Mouse (Mus musculus) CH12.LX (cell line): ENCODE results near the gene Trim31.

Experiments
- BHLHE40 ChIP-seq: IDR thresholded peaks from 2 replicates; pipeline ENCODE4 v1.6.1; 2011; ENCODE audit warnings: mild to moderate bottlenecking, low read depth, low read length, improper control_type of control experiment
- CTCF ChIP-seq, 2 experiments: IDR thresholded peaks in 1 of 2; conservative IDR thresholded peaks in 1 of 2; 2 replicates each; pipeline ENCODE4 v1.5.1; 2011 to 2012; ENCODE audit warnings: low read depth in 2 of 2, low read length in 2 of 2, improper control_type of control experiment in 1 of 2, inconsistent platforms in 1 of 2, mild to moderate bottlenecking in 1 of 2, moderate library complexity in 1 of 2
- ELF1 ChIP-seq: IDR thresholded peaks from 2 replicates; pipeline ENCODE4 v1.6.1; 2014; ENCODE audit warnings: low read depth, mild to moderate bottlenecking, inconsistent platforms, low read length, improper control_type of control experiment
- ETS1 ChIP-seq: conservative IDR thresholded peaks from 2 replicates; pipeline ENCODE4 v1.6.1; 2012; ENCODE audit warnings: low read depth, mild to moderate bottlenecking, inconsistent platforms, low read length, improper control_type of control experiment, moderate library complexity
- GABPA ChIP-seq: IDR thresholded peaks from 2 replicates; pipeline ENCODE4 v1.6.1; 2012; ENCODE audit warnings: low read depth, low read length, improper control_type of control experiment, inconsistent platforms; ENCODE audit not compliant: insufficient replicate concordance
- POLR2A ChIP-seq: IDR thresholded peaks from 2 replicates; pipeline ENCODE4 v1.6.1; 2011; ENCODE audit warnings: low read depth, mild to moderate bottlenecking, improper control_type of control experiment, low read length
- TCF12 ChIP-seq: IDR thresholded peaks from 2 replicates; pipeline ENCODE4 v1.6.1; 2014; ENCODE audit warnings: low read depth, mild to moderate bottlenecking, inconsistent platforms, low read length, improper control_type of control experiment
- USF2 ChIP-seq: conservative IDR thresholded peaks from 2 replicates; pipeline ENCODE4 v1.6.1; 2011; ENCODE audit warnings: low read depth, low read length, improper control_type of control experiment
- ZKSCAN1 ChIP-seq: IDR thresholded peaks from 2 replicates; pipeline ENCODE4 v1.6.1; 2012; ENCODE audit warnings: low read depth, inconsistent platforms, low read length, improper control_type of control experiment, borderline replicate concordance

DNA sequence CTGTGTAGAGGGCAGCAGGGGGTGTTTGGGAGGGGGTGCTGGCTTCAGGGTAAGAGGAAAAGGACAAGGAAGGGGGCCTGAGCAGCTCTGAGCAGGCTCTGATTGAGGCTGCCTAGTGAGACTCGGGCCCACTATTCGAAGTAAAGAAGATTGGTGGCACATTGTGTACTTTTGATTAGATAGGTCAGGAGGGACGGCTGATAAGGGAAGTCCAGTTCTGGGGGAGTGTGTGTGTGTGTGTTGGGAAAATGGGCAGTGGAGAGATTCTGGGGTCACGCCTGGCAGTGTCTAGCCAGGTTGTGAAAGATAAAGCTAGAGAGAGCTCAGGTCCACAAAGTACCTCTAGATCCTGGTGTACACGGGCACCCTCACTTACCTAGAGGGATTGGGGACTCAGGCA lies 46.3 kb upstream of the Trim31 start:
- no peak for TF ChIP-seq CTCF (conservative IDR thresholded peaks at IDR 0.05 in 1 of 2, IDR thresholded peaks at IDR 0.05 in 1 of 2; ENCODE audit: low read depth in 2 of 2, low read length in 2 of 2)
- no peak for TF ChIP-seq ETS1
- no peak for TF ChIP-seq ELF1
- no peak for TF ChIP-seq USF2
- TF ChIP-seq TCF12, result no peak
- no peak for TF ChIP-seq GABPA
- no peak for TF ChIP-seq POLR2A
- TF ChIP-seq ZKSCAN1, result no peak
- TF ChIP-seq BHLHE40, result no peak
